Mouse (Mus musculus) stomach, embryonic 14.5 days (tissue): Measurements from ENCODE around the gene Calm4. TPM values are rescaled to one million over a fixed set of nuclear protein-coding genes. Genes with fewer than 3 reads are reported as not detected.
"Not testable (repeated sequence)": the region's sequence is repeated elsewhere in the genome, so short reads cannot be mapped to it uniquely, and the experiment has no call there.

ENCODE experiments used
- ATAC-seq: fragments of 200-750 bp; cut with Nextera tagmentation; 2 replicates; pipeline ENCODE4 v1.8.0; 2017; ENCODE audit warnings: low read depth, moderate TSS enrichment; ENCODE audit not compliant: insufficient number of reproducible peaks, insufficient read depth, low FRiP score
- H3K27ac ChIP-seq: fragments of 300-500 bp; sonication (generic); 2 replicates; pipeline ENCODE4 v1.5.1; 2014; ENCODE audit warnings: mild to moderate bottlenecking, low read length, moderate library complexity, mixed read lengths
- H3K27me3 ChIP-seq: fragments of 300-500 bp; sonication (generic); 2 replicates; pipeline ENCODE4 v1.6.1; 2014; ENCODE audit warnings: low read length, control low read depth, mixed read lengths; ENCODE audit not compliant: control insufficient read depth, insufficient read depth
- H3K36me3 ChIP-seq: fragments of 300-500 bp; sonication (generic); 2 replicates; pipeline ENCODE4 v1.6.1; 2014; ENCODE audit warnings: mild to moderate bottlenecking, control low read depth, low read length, moderate library complexity, mixed read lengths; ENCODE audit not compliant: control insufficient read depth, insufficient read depth
- H3K4me1 ChIP-seq: fragments of 300-500 bp; sonication (generic); 2 replicates; pipeline ENCODE4 v1.6.1; 2014; ENCODE audit warnings: low read length, control low read depth, mixed read lengths; ENCODE audit not compliant: control insufficient read depth, insufficient read depth
- H3K4me2 ChIP-seq: fragments of 300-500 bp; sonication (generic); replicated peaks from 2 replicates; pipeline ENCODE4 v1.6.1; 2014; ENCODE audit warnings: low read depth, low read length, control low read depth
- H3K4me3 ChIP-seq: fragments of 300-500 bp; sonication (generic); 2 replicates; pipeline ENCODE4 v1.5.1; 2014; ENCODE audit warnings: low read depth, low read length, control low read depth
- H3K9ac ChIP-seq: fragments of 300-500 bp; sonication (generic); replicated peaks from 2 replicates; pipeline ENCODE4 v1.6.1; 2014; ENCODE audit warnings: low read depth, mild to moderate bottlenecking, control low read depth, low read length, moderate library complexity, mixed read lengths
- H3K9me3 ChIP-seq: fragments of 300-500 bp; sonication (generic); 2 replicates; pipeline ENCODE4 v1.6.1; 2016; ENCODE audit warnings: low read depth, low read length, control low read depth; ENCODE audit not compliant: control insufficient read depth
- WGBS: fragments of 180-500 bp; shearing (Covaris S2); extraction: QIAGEN DNeasy Blood & Tissue Kit; methylation state at CpG from one replicate; pipeline ENCODE4 v1.1.7; 2014; 5-methylcytosine and 5-hydroxymethylcytosine counted together
- polyA plus RNA-seq: library from polyadenylated mRNA; unstranded; fragments of >200 nt; fragmentation: Nextera tagmentation; extraction: Ambion mirVana; gene quantifications from 2 replicates; pipeline ENCODE4 v1.2.1, GENCODE M21; 2014

The Calm4 gene
- polyA plus RNA-seq, 1 experiment from 2014 or later = not detected

- ATAC-seq, H3K36me3 ChIP-seq, H3K4me2 ChIP-seq, H3K4me3 ChIP-seq, H3K27me3 ChIP-seq, H3K4me1 ChIP-seq, H3K9me3 ChIP-seq, H3K9ac ChIP-seq, H3K27ac ChIP-seq: not testable (repeated sequence)
These were observed 3.1 kb downstream of the Calm4 start for GRCm38 (mm10) chr13:3840662-3841061.

- Histone ChIP-seq H3K36me3 (no peaks in the 10 kb centered on the region), H3K27ac (no peak overlapping the region), H3K9ac (no peak overlapping the region), H3K4me3 (no peak overlapping the region), H3K9me3 (no peaks in the 10 kb centered on the region), H3K27me3 (no peaks in the 10 kb centered on the region), H3K4me1 (no peaks in the 10 kb centered on the region), H3K4me2 (no peak overlapping the region)
- no peak for ATAC-seq
- 90% methylated on average over 1 of the region's 1 CpGs for WGBS
These were observed 12.8 kb downstream of the Calm4 start for GRCm38 (mm10) chr13:3850330-3850729.

- H3K9ac ChIP-seq, H3K27ac ChIP-seq, H3K9me3 ChIP-seq, H3K4me1 ChIP-seq, H3K4me3 ChIP-seq, H3K4me2 ChIP-seq, H3K27me3 ChIP-seq, ATAC-seq, H3K36me3 ChIP-seq: not testable (repeated sequence)
- 78% methylated on average over 3 of the region's 3 CpGs for WGBS
These were observed 16.2 kb downstream of the Calm4 start, which contains the start of gene Calm5 for GRCm38 (mm10) chr13:3853648-3854333. Gene Calm5 (plus strand): TSS chr13:3854173.

GRCm38 (mm10) chr13:3854856-3855255 lies 17.3 kb downstream of the Calm4 start:
- Histone ChIP-seq H3K4me1 (no peaks in the 10 kb centered on the region), H3K36me3 (no peaks in the 10 kb centered on the region), H3K9ac (no peak overlapping the region), H3K9me3 (peaks cover 3% of the 10 kb centered on the region; the same call in 1 of the 2 replicates), H3K27me3 (no peaks in the 10 kb centered on the region), H3K4me3 (no peak overlapping the region), H3K4me2 (no peak overlapping the region), H3K27ac (no peak overlapping the region)
- ATAC-seq = no peak
- 76% methylated on average over 2 of the region's 2 CpGs for WGBS

GRCm38 (mm10) chr13:3856252-3856651 lies 18.7 kb downstream of the Calm4 start:
- no peak for ATAC-seq
- H3K9ac ChIP-seq = no peak overlapping the region
- no peak overlapping the region for H3K4me2 ChIP-seq
- no peaks in the 10 kb centered on the region for H3K27me3 ChIP-seq
- H3K4me1 ChIP-seq = no peaks in the 10 kb centered on the region
- no peaks in the 10 kb centered on the region for H3K36me3 ChIP-seq
- H3K9me3 ChIP-seq = peaks cover 3% of the 10 kb centered on the region; the same call in 1 of the 2 replicates
- 75% methylated on average over 1 of the region's 1 CpGs for WGBS
- H3K4me3 ChIP-seq = no peak overlapping the region
- no peak overlapping the region for H3K27ac ChIP-seq

- no peak overlapping the region for H3K4me3 ChIP-seq
- no peak overlapping the region for H3K27ac ChIP-seq
- H3K4me1 ChIP-seq = no peaks in the 10 kb centered on the region
- 86% methylated on average over 8 of the region's 8 CpGs for WGBS
- H3K9ac ChIP-seq = no peak overlapping the region
- no peak for ATAC-seq
- H3K9me3 ChIP-seq = peaks cover 3% of the 10 kb centered on the region; the same call in 1 of the 2 replicates
- no peaks in the 10 kb centered on the region for H3K36me3 ChIP-seq
- H3K4me2 ChIP-seq = no peak overlapping the region
- no peaks in the 10 kb centered on the region for H3K27me3 ChIP-seq
These were observed 23.7 kb downstream of the Calm4 start for GRCm38 (mm10) chr13:3861251-3861650.

- H3K27ac ChIP-seq = no peak overlapping the region
- H3K9ac ChIP-seq = no peak overlapping the region
- no peak overlapping the region for H3K4me2 ChIP-seq
- no peaks in the 10 kb centered on the region for H3K4me1 ChIP-seq
- H3K9me3 ChIP-seq = peaks cover 3% of the 10 kb centered on the region; the same call in 1 of the 2 replicates
- no peaks in the 10 kb centered on the region for H3K27me3 ChIP-seq
- ATAC-seq = no peak
- no peaks in the 10 kb centered on the region for H3K36me3 ChIP-seq
- no peak overlapping the region for H3K4me3 ChIP-seq
- WGBS = 80% methylated on average over 3 of the region's 3 CpGs
These were observed 24.8 kb downstream of the Calm4 start for GRCm38 (mm10) chr13:3862325-3862724.

GRCm38 (mm10) chr13:3862922-3863580 lies 25.5 kb downstream of the Calm4 start:
- H3K9ac ChIP-seq = no peak overlapping the region
- no peaks in the 10 kb centered on the region for H3K36me3 ChIP-seq
- H3K4me1 ChIP-seq = no peaks in the 10 kb centered on the region
- no peak overlapping the region for H3K4me2 ChIP-seq
- ATAC-seq = no peak; the same call in 1 of the 2 replicates
- no peaks in the 10 kb centered on the region for H3K27me3 ChIP-seq
- H3K27ac ChIP-seq = no peak overlapping the region
- 86% methylated on average over 10 of the region's 10 CpGs for WGBS
- H3K9me3 ChIP-seq = peaks cover 3% of the 10 kb centered on the region; the same call in 1 of the 2 replicates
- no peak overlapping the region for H3K4me3 ChIP-seq
